Mouse (Mus musculus) layer of hippocampus, postnatal 10 days (tissue): ENCODE data around the gene Rab3gap1. TPM values are rescaled to one million over a fixed set of nuclear protein-coding genes. Genes with fewer than 3 reads are reported as not detected.

Experiments
- DNase-seq, 2 experiments: peaks; one replicate each; pipeline ENCODE4 v3.0.0; 2021; ENCODE audit warnings: low spot score in 2 of 2
- long read RNA-seq: library from polyadenylated mRNA; stranded (forward); transcript quantifications from one replicate; pipeline ENCODE4 v2.0.0, GENCODE M21; 2023
- total RNA-seq, 2 experiments: library from RNA; stranded (reverse); gene quantifications; 2 replicates each; pipeline ENCODE4 v1.2.3; 2021

Rab3gap1 gene
- 10 to 100 TPM; 46.7 to 49.8 TPM for total RNA-seq
- long read RNA-seq, full-length matches to known transcripts, result 12 of 22 reads
- long read RNA-seq, partial matches to known transcripts, result 5 of 22 reads
- long read RNA-seq, other reads (novel, unspliced or antisense), result 5 of 22 reads

GRCm38 (mm10) chr1:127868300-127869261 is at the start of gene Rab3gap1:
Gene Rab3gap1, plus strand, starts transcription at chr1:127868773.
- DNase-seq, result peak; percentile 86 to 90

- peak in 1 of 2 experiments; percentile 14 for DNase-seq
Measured at GRCm38 (mm10) chr1:127827325-127827724, 41.2 kb upstream of the Rab3gap1 start.

GRCm38 (mm10) chr1:127830215-127830921 is 38.2 kb upstream of the Rab3gap1 start:
- DNase-seq, result no peak

- no peak for DNase-seq
Measured at GRCm38 (mm10) chr1:127833714-127834113, 34.9 kb upstream of the Rab3gap1 start.

- DNase-seq, result no peak
Measured at GRCm38 (mm10) chr1:127834202-127834601, 34.4 kb upstream of the Rab3gap1 start.

GRCm38 (mm10) chr1:127836619-127837018 is 32.0 kb upstream of the Rab3gap1 start:
- no peak for DNase-seq

- no peak for DNase-seq
Measured at GRCm38 (mm10) chr1:127838602-127839001, 30.0 kb upstream of the Rab3gap1 start.

- no peak for DNase-seq
Measured at GRCm38 (mm10) chr1:127845472-127845871, 23.1 kb upstream of the Rab3gap1 start.

- DNase-seq, result no peak
Measured at GRCm38 (mm10) chr1:127850075-127850610, 18.4 kb upstream of the Rab3gap1 start.

- DNase-seq, result peak; percentile 27 to 42
Measured at GRCm38 (mm10) chr1:127854486-127855222, 13.9 kb upstream of the Rab3gap1 start, which contains the start of gene Map3k19. Gene Map3k19, minus strand, starts transcription at chr1:127855031.

- DNase-seq, result no peak
Measured at GRCm38 (mm10) chr1:127858945-127859648, 9.5 kb upstream of the Rab3gap1 start.

GRCm38 (mm10) chr1:127859799-127860400 is 8.7 kb upstream of the Rab3gap1 start:
- no peak for DNase-seq

GRCm38 (mm10) chr1:127860492-127860891 is 8.1 kb upstream of the Rab3gap1 start:
- no peak for DNase-seq

GRCm38 (mm10) chr1:127861900-127862299 is 6.7 kb upstream of the Rab3gap1 start:
- DNase-seq, result no peak

- no peak for DNase-seq
Measured at GRCm38 (mm10) chr1:127863806-127864205, 4.8 kb upstream of the Rab3gap1 start.

GRCm38 (mm10) chr1:127869276-127869675 is 703 bp downstream of the Rab3gap1 start:
- DNase-seq, result no peak

GRCm38 (mm10) chr1:127899401-127899800 is 30.8 kb downstream of the Rab3gap1 start:
- DNase-seq, result no peak

GRCm38 (mm10) chr1:127904774-127905385 is 36.3 kb downstream of the Rab3gap1 start:
- DNase-seq, result no peak

GRCm38 (mm10) chr1:127913116-127913515 is 44.5 kb downstream of the Rab3gap1 start:
- DNase-seq, result no peak
